Mouse (Mus musculus): ENCODE data around the gene Chaf1a. TPM values are rescaled to one million over a fixed set of nuclear protein-coding genes. Genes with fewer than 3 reads are reported as not detected.
"Not testable (repeated sequence)": the region's sequence is repeated elsewhere in the genome, so short reads cannot be mapped to it uniquely, and the experiment has no call there.

Chaf1a gene
- polyA plus RNA-seq, 1 experiment from 2014 or later = 12.7 TPM

DNA sequence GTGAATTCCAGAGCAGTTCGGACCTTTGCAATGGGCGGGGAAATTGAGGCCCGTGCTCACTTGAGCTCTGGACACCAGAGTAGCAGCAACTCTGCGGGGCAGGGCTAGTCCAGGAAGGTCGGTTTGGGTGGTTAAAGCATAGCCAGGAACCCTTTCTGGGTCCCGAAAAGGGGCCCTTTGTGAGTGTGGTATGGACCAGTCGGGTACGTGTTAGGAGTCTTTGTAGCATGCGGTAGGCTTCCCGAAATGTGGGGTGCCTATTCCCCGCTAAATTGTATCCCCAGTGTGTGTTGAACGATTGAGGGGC, 571 bp downstream of the Chaf1a start:
- Histone ChIP-seq H3K27me3 (ENCODE audit: control insufficient read depth, insufficient read depth, low read length) (no peaks in the 10 kb centered on the region), H3K9ac (ENCODE audit: low read length) (peak overlapping the region; percentile 84), H3K4me3 (ENCODE audit: low read length) (peak overlapping the region; percentile 77), H3K36me3 (ENCODE audit: control insufficient read depth, insufficient read depth) (no peaks in the 10 kb centered on the region), H3K4me2 (ENCODE audit: low read depth, low read length) (peak overlapping the region; percentile 95), H3K4me1 (ENCODE audit: control insufficient read depth, insufficient read depth, low read length) (peaks cover 11% of the 10 kb centered on the region), H3K9me3 (replicated peaks; ENCODE audit: control insufficient read depth, low read length) (no peaks in the 10 kb centered on the region), H3K27ac (ENCODE audit: low read length) (no peak overlapping the region)
- WGBS = 2% methylated on average over 12 of the region's 12 CpGs
- no peak for ATAC-seq (replicated peaks; ENCODE audit: extremely low read depth, insufficient read depth, low FRiP score)

DNA sequence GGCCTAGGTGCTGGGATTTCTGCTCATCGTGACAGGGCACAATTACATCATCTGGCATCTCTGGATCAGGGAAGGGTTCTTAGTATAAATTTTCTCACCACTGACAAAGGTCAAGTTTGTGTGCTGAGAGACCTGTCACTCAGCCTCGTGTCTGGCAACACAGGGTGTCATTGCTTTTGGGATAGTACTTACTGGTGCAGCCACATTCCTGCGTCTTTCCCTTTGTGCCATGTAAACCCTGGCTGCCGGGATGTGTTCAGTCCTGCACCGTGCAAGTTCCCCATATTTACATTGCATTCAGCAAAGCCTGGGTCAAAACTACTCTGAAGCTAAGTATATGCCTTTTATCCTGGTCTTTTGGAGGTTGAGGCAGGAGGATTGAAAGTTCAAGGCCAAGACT, 11.1 kb downstream of the Chaf1a start:
- no peaks in the 10 kb centered on the region for H3K9me3 ChIP-seq (replicated peaks; ENCODE audit: control insufficient read depth, low read length)
- peaks cover 16% of the 10 kb centered on the region for H3K36me3 ChIP-seq (ENCODE audit: control insufficient read depth, insufficient read depth)
- no peak overlapping the region for H3K4me2 ChIP-seq (ENCODE audit: low read depth, low read length)
- no peaks in the 10 kb centered on the region for H3K27me3 ChIP-seq (ENCODE audit: control insufficient read depth, insufficient read depth, low read length)
- no peak overlapping the region for H3K27ac ChIP-seq (ENCODE audit: low read length)
- no peak overlapping the region for H3K9ac ChIP-seq (ENCODE audit: low read length)
- H3K4me1 ChIP-seq (ENCODE audit: control insufficient read depth, insufficient read depth, low read length) = no peaks in the 10 kb centered on the region
- no peak for ATAC-seq (replicated peaks; ENCODE audit: extremely low read depth, insufficient read depth, low FRiP score)
- 82% methylated on average over 5 of the region's 5 CpGs for WGBS
- no peak overlapping the region for H3K4me3 ChIP-seq (ENCODE audit: low read length)

- no peak for ATAC-seq (replicated peaks; ENCODE audit: extremely low read depth, insufficient read depth, low FRiP score)
- Histone ChIP-seq H3K9ac (ENCODE audit: low read length) (no peak overlapping the region), H3K27me3 (ENCODE audit: control insufficient read depth, insufficient read depth, low read length) (no peaks in the 10 kb centered on the region), H3K4me1 (ENCODE audit: control insufficient read depth, insufficient read depth, low read length) (no peaks in the 10 kb centered on the region), H3K9me3 (replicated peaks; ENCODE audit: control insufficient read depth, low read length) (no peaks in the 10 kb centered on the region), H3K4me2 (ENCODE audit: low read depth, low read length) (no peak overlapping the region), H3K27ac (ENCODE audit: low read length) (no peak overlapping the region), H3K4me3 (ENCODE audit: low read length) (no peak overlapping the region), H3K36me3 (ENCODE audit: control insufficient read depth, insufficient read depth) (peaks cover 24% of the 10 kb centered on the region)
Measured at GRCm38 (mm10) chr17:56054938-56055337, 14.7 kb downstream of the Chaf1a start.

GRCm38 (mm10) chr17:56055945-56056678, 15.9 kb downstream of the Chaf1a start:
- Histone ChIP-seq H3K27ac (ENCODE audit: low read length) (no peak overlapping the region), H3K4me2 (ENCODE audit: low read depth, low read length) (no peak overlapping the region), H3K36me3 (ENCODE audit: control insufficient read depth, insufficient read depth) (peaks cover 29% of the 10 kb centered on the region), H3K4me1 (ENCODE audit: control insufficient read depth, insufficient read depth, low read length) (no peaks in the 10 kb centered on the region), H3K4me3 (ENCODE audit: low read length) (no peak overlapping the region), H3K27me3 (ENCODE audit: control insufficient read depth, insufficient read depth, low read length) (no peaks in the 10 kb centered on the region), H3K9me3 (replicated peaks; ENCODE audit: control insufficient read depth, low read length) (no peaks in the 10 kb centered on the region), H3K9ac (ENCODE audit: low read length) (no peak overlapping the region)
- no peak for ATAC-seq (replicated peaks; ENCODE audit: extremely low read depth, insufficient read depth, low FRiP score)
- 38% methylated on average over 4 of the region's 4 CpGs for WGBS

GRCm38 (mm10) chr17:56057381-56058120, 17.3 kb downstream of the Chaf1a start:
- H3K27ac ChIP-seq (ENCODE audit: low read length) = no peak overlapping the region
- no peaks in the 10 kb centered on the region for H3K27me3 ChIP-seq (ENCODE audit: control insufficient read depth, insufficient read depth, low read length)
- no peaks in the 10 kb centered on the region for H3K9me3 ChIP-seq (replicated peaks; ENCODE audit: control insufficient read depth, low read length)
- no peak overlapping the region for H3K9ac ChIP-seq (ENCODE audit: low read length)
- H3K4me3 ChIP-seq (ENCODE audit: low read length) = no peak overlapping the region
- H3K4me1 ChIP-seq (ENCODE audit: control insufficient read depth, insufficient read depth, low read length) = no peaks in the 10 kb centered on the region
- H3K36me3 ChIP-seq (ENCODE audit: control insufficient read depth, insufficient read depth) = peaks cover 40% of the 10 kb centered on the region
- 83% methylated on average over 11 of the region's 11 CpGs for WGBS
- H3K4me2 ChIP-seq (ENCODE audit: low read depth, low read length) = no peak overlapping the region
- ATAC-seq (replicated peaks; ENCODE audit: extremely low read depth, insufficient read depth, low FRiP score) = no peak

- no peak for ATAC-seq (replicated peaks; ENCODE audit: extremely low read depth, insufficient read depth, low FRiP score)
- H3K4me2 ChIP-seq (ENCODE audit: low read depth, low read length) = no peak overlapping the region
- H3K9me3 ChIP-seq (replicated peaks; ENCODE audit: control insufficient read depth, low read length) = no peaks in the 10 kb centered on the region
- H3K4me1 ChIP-seq (ENCODE audit: control insufficient read depth, insufficient read depth, low read length) = no peaks in the 10 kb centered on the region
- peaks cover 79% of the 10 kb centered on the region for H3K36me3 ChIP-seq (ENCODE audit: control insufficient read depth, insufficient read depth)
- H3K27ac ChIP-seq (ENCODE audit: low read length) = no peak overlapping the region
- H3K27me3 ChIP-seq (ENCODE audit: control insufficient read depth, insufficient read depth, low read length) = no peaks in the 10 kb centered on the region
- WGBS = 87% methylated on average over 7 of the region's 7 CpGs
- H3K4me3 ChIP-seq (ENCODE audit: low read length) = no peak overlapping the region
- H3K9ac ChIP-seq (ENCODE audit: low read length) = no peak overlapping the region
Measured at GRCm38 (mm10) chr17:56062081-56062480, 21.8 kb downstream of the Chaf1a start.

DNA sequence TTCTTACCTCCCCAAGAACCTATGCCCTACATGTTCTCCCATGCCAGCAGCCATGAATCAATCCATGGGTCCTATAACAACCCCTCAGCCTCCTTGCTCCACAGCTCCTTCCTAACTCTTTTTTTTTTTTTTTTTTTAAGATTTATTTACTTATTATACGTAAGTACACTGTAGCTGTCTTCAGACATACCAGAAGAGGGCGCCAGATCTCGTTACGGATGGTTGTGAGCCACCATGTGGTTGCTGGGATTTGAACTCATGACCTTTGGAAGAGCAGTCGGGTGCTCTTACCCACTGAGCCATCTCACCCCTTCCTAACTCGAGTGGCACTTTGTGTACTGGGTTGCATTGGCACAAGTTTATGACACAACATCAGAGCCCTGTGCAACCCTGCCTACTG, 25.5 kb downstream of the Chaf1a start:
- not testable (repeated sequence) for H3K4me2 ChIP-seq (ENCODE audit: low read depth, low read length); H3K9ac ChIP-seq (ENCODE audit: low read length); H3K27ac ChIP-seq (ENCODE audit: low read length); H3K9me3 ChIP-seq (replicated peaks; ENCODE audit: control insufficient read depth, low read length); H3K27me3 ChIP-seq (ENCODE audit: control insufficient read depth, insufficient read depth, low read length); ATAC-seq (replicated peaks; ENCODE audit: extremely low read depth, insufficient read depth, low FRiP score); H3K4me1 ChIP-seq (ENCODE audit: control insufficient read depth, insufficient read depth, low read length); H3K4me3 ChIP-seq (ENCODE audit: low read length)
- H3K36me3 ChIP-seq (ENCODE audit: control insufficient read depth, insufficient read depth) = peaks cover 86% of the 10 kb centered on the region
- 86% methylated on average over 6 of the region's 6 CpGs for WGBS

DNA sequence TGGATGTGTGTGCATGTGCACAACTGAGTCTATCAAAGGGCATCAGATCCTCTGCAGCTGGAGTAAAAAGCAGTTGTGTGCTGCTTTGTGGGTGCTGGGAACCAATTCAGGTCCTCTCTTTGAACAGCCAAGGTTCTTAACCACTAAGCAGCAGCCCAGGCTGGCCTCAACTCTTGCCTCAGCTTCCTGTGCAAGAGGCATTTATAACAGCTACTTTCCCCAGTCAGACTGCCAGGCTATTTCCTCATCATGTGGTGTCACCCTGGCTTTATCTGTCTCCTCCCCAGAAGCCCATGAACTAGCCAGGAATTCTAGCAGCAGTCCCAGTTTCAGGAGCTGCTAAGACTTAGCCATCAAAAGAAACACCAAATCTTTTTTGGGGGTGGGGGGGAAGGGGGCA, 26.2 kb downstream of the Chaf1a start:
- ATAC-seq (replicated peaks; ENCODE audit: extremely low read depth, insufficient read depth, low FRiP score) = no peak
- H3K9ac ChIP-seq (ENCODE audit: low read length) = no peak overlapping the region

GRCm38 (mm10) chr17:56069066-56069465, 28.8 kb downstream of the Chaf1a start:
- H3K9ac ChIP-seq (ENCODE audit: low read length) = no peak overlapping the region
- WGBS = 95% methylated on average over 14 of the region's 14 CpGs
- peaks cover 81% of the 10 kb centered on the region for H3K36me3 ChIP-seq (ENCODE audit: control insufficient read depth, insufficient read depth)
- ATAC-seq (replicated peaks; ENCODE audit: extremely low read depth, insufficient read depth, low FRiP score) = no peak
- no peak overlapping the region for H3K27ac ChIP-seq (ENCODE audit: low read length)
- H3K4me2 ChIP-seq (ENCODE audit: low read depth, low read length) = no peak overlapping the region
- H3K4me1 ChIP-seq (ENCODE audit: control insufficient read depth, insufficient read depth, low read length) = peaks cover 4% of the 10 kb centered on the region
- H3K9me3 ChIP-seq (replicated peaks; ENCODE audit: control insufficient read depth, low read length) = no peaks in the 10 kb centered on the region
- no peak overlapping the region for H3K4me3 ChIP-seq (ENCODE audit: low read length)
- H3K27me3 ChIP-seq (ENCODE audit: control insufficient read depth, insufficient read depth, low read length) = no peaks in the 10 kb centered on the region

More for the DNA sequence above, 26.2 kb downstream of the Chaf1a start:
- no peaks in the 10 kb centered on the region for H3K9me3 ChIP-seq (replicated peaks; ENCODE audit: control insufficient read depth, low read length)
- no peaks in the 10 kb centered on the region for H3K27me3 ChIP-seq (ENCODE audit: control insufficient read depth, insufficient read depth, low read length)
- peaks cover 93% of the 10 kb centered on the region for H3K36me3 ChIP-seq (ENCODE audit: control insufficient read depth, insufficient read depth)
- no peak overlapping the region for H3K4me3 ChIP-seq (ENCODE audit: low read length)
- H3K4me1 ChIP-seq (ENCODE audit: control insufficient read depth, insufficient read depth, low read length) = no peaks in the 10 kb centered on the region
- no peak overlapping the region for H3K27ac ChIP-seq (ENCODE audit: low read length)
- H3K4me2 ChIP-seq (ENCODE audit: low read depth, low read length) = no peak overlapping the region

Data from heart, embryonic 16.5 days (tissue).